Mouse (Mus musculus) small intestine, adult 2 months (tissue): ENCODE measurements around the gene Cox10.

ENCODE experiments used
- CTCF ChIP-seq: fragments of 200-500 bp; IDR thresholded peaks from 2 replicates; pipeline ENCODE4 v1.5.1; 2012; ENCODE audit warnings: low read depth, mild to moderate bottlenecking, control low read depth, inconsistent platforms, low read length, moderate library complexity, mixed read lengths; ENCODE audit not compliant: insufficient replicate concordance, insufficient read length; ENCODE audit errors: extremely low read depth
- POLR2A ChIP-seq: fragments of 200-500 bp; IDR thresholded peaks from 2 replicates; pipeline ENCODE4 v1.6.1; 2012; ENCODE audit warnings: low read depth, mild to moderate bottlenecking, control low read depth, inconsistent platforms, low read length, moderate library complexity

GRCm38 (mm10) chr11:63970818-63971217 is 108.5 kb downstream of the Cox10 start:
- TF ChIP-seq POLR2A (no peak), CTCF (no peak)
